Mouse (Mus musculus) MEL (cell line): ENCODE measurements at regions not wholly inside any gene's neighbourhood (a gene's known extent, or its start where the extent isn't known, plus 50 kb on each side); places are given as distances from the start of the nearest gene placed in this dataset.

Experiments used
- MEF2A ChIP-seq: IDR thresholded peaks from 2 replicates; pipeline ENCODE4 v1.6.1; 2014; ENCODE audit warnings: low read depth, mild to moderate bottlenecking, inconsistent platforms, low read length, improper control_type of control experiment; ENCODE audit not compliant: poor library complexity, insufficient replicate concordance, severe bottlenecking; ENCODE audit errors: extremely low read depth
- POLR2A ChIP-seq, 2 experiments: IDR thresholded peaks; 2 replicates each; pipeline ENCODE4 v1.6.1; 2011 to 2012; ENCODE audit warnings: low read length in 2 of 2, mild to moderate bottlenecking in 2 of 2, control low read depth in 1 of 2, improper control_type of control experiment in 1 of 2, low read depth in 1 of 2, moderate library complexity in 1 of 2; ENCODE audit not compliant: control insufficient read depth in 1 of 2, insufficient read depth in 1 of 2, poor library complexity in 1 of 2
- USF1 ChIP-seq: IDR thresholded peaks from 2 replicates; pipeline ENCODE4 v1.6.1; 2014; ENCODE audit warnings: low read depth, mild to moderate bottlenecking, inconsistent platforms, low read length, improper control_type of control experiment, moderate library complexity
- ZKSCAN1 ChIP-seq: IDR thresholded peaks from 2 replicates; pipeline ENCODE4 v1.6.1; 2012; ENCODE audit warnings: low read depth, mild to moderate bottlenecking, inconsistent platforms, low read length, improper control_type of control experiment, moderate library complexity

DNA sequence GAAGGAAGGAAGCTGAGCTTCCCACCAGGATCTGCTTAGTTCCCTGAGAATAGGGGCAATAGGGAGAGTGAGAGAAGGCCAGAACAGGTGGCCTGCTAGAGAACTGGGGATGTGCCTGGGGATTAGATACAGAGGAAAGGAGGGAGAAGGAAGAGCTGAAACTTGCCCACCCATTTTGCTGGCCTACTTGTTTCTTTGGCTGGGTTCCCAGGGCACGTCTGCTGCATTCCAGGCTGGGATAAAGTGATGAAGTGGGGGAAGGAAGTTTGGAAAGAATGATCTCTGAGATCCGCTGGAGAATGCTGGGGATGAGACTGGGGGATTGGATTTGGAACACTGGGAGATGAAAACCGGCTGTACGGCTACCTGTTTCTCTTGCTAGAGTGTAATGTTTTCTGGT, 272.8 kb upstream of the Cited2 start:
- no peak for TF ChIP-seq MEF2A
- TF ChIP-seq ZKSCAN1 = no peak
- TF ChIP-seq POLR2A (IDR thresholded peaks at IDR 0.05; ENCODE audit: control insufficient read depth in 1 of 2, insufficient read depth in 1 of 2, low read depth in 1 of 2, low read length in 2 of 2, poor library complexity in 1 of 2) = no peak
- TF ChIP-seq USF1 = no peak
